Mouse (Mus musculus): ENCODE measurements at regions not wholly inside any gene's neighbourhood (a gene's known extent, or its start where the extent isn't known, plus 50 kb on each side); places are given as distances from the start of the nearest gene placed in this dataset.

- Histone ChIP-seq H3K4me3 (no peak overlapping the region), H3K4me1 (replicated peaks) (peaks cover 10% of the 10 kb centered on the region; the same call in 1 of the 2 replicates), H3K36me3 (no peaks in the 10 kb centered on the region), H3K27me3 (no peaks in the 10 kb centered on the region), H3K4me2 (no peak overlapping the region), H3K9me3 (no peaks in the 10 kb centered on the region), H3K9ac (no peak overlapping the region), H3K27ac (replicated peaks) (0 out of 2 replicates have a peak overlapping the region, but pooled peaks have one; percentile 55)
- WGBS, result 75% methylated on average over 11 of the region's 11 CpGs
- no peak for ATAC-seq (ENCODE audit: low FRiP score, low read depth)
These were observed 102.3 kb upstream of the Lhx1 start for GRCm38 (mm10) chr11:84627685-84628084.

GRCm38 (mm10) chr11:84627259-84627658 is 101.9 kb upstream of the Lhx1 start:
- H3K4me1 ChIP-seq (replicated peaks), result peaks cover 10% of the 10 kb centered on the region; the same call in 1 of the 2 replicates
- WGBS, result 64% methylated on average over 2 of the region's 2 CpGs
- ATAC-seq (ENCODE audit: low FRiP score, low read depth), result no peak
- H3K27me3 ChIP-seq, result no peaks in the 10 kb centered on the region
- 0 out of 2 replicates have a peak overlapping the region, but pooled peaks have one; percentile 55 for H3K27ac ChIP-seq (replicated peaks)
- H3K4me2 ChIP-seq, result no peak overlapping the region
- H3K4me3 ChIP-seq, result no peak overlapping the region
- H3K9ac ChIP-seq, result no peak overlapping the region
- H3K36me3 ChIP-seq, result no peaks in the 10 kb centered on the region
- no peaks in the 10 kb centered on the region for H3K9me3 ChIP-seq

GRCm38 (mm10) chr11:84624100-84624499 is 98.8 kb upstream of the Lhx1 start:
- no peaks in the 10 kb centered on the region for H3K36me3 ChIP-seq
- WGBS, result 31% methylated on average over 5 of the region's 5 CpGs
- no peaks in the 10 kb centered on the region for H3K9me3 ChIP-seq
- no peak overlapping the region for H3K4me2 ChIP-seq
- H3K27me3 ChIP-seq, result no peaks in the 10 kb centered on the region
- H3K27ac ChIP-seq (replicated peaks), result no peak overlapping the region
- H3K9ac ChIP-seq, result no peak overlapping the region
- peaks cover 10% of the 10 kb centered on the region; the same call in 1 of the 2 replicates for H3K4me1 ChIP-seq (replicated peaks)
- ATAC-seq (ENCODE audit: low FRiP score, low read depth), result no peak
- no peak overlapping the region for H3K4me3 ChIP-seq

- H3K4me1 ChIP-seq (replicated peaks), result no peaks in the 10 kb centered on the region
- no peak overlapping the region for H3K4me3 ChIP-seq
- ATAC-seq (ENCODE audit: low FRiP score, low read depth), result no peak
- H3K9me3 ChIP-seq, result no peaks in the 10 kb centered on the region
- no peaks in the 10 kb centered on the region for H3K27me3 ChIP-seq
- no peak overlapping the region for H3K4me2 ChIP-seq
- H3K27ac ChIP-seq (replicated peaks), result no peak overlapping the region
- no peak overlapping the region for H3K9ac ChIP-seq
- H3K36me3 ChIP-seq, result no peaks in the 10 kb centered on the region
- WGBS, result 88% methylated on average over 4 of the region's 4 CpGs
These were observed 94.4 kb upstream of the Lhx1 start for GRCm38 (mm10) chr11:84619713-84620112.

- no peaks in the 10 kb centered on the region for H3K36me3 ChIP-seq
- H3K9ac ChIP-seq, result no peak overlapping the region
- no peaks in the 10 kb centered on the region for H3K27me3 ChIP-seq
- 95% methylated on average over 3 of the region's 3 CpGs for WGBS
- no peak for ATAC-seq (ENCODE audit: low FRiP score, low read depth)
- H3K27ac ChIP-seq (replicated peaks), result no peak overlapping the region
- H3K4me3 ChIP-seq, result no peak overlapping the region
- H3K4me2 ChIP-seq, result no peak overlapping the region
- no peaks in the 10 kb centered on the region for H3K4me1 ChIP-seq (replicated peaks)
- H3K9me3 ChIP-seq, result no peaks in the 10 kb centered on the region
These were observed 93.2 kb upstream of the Lhx1 start for GRCm38 (mm10) chr11:84618576-84618975.

GRCm38 (mm10) chr11:84612982-84613720 is 87.8 kb upstream of the Lhx1 start:
- no peaks in the 10 kb centered on the region for H3K9me3 ChIP-seq
- peaks cover 3% of the 10 kb centered on the region for H3K4me1 ChIP-seq (replicated peaks)
- H3K36me3 ChIP-seq, result no peaks in the 10 kb centered on the region
- H3K4me3 ChIP-seq, result no peak overlapping the region
- 77% methylated on average over 9 of the region's 9 CpGs for WGBS
- no peak overlapping the region for H3K9ac ChIP-seq
- H3K4me2 ChIP-seq, result no peak overlapping the region
- ATAC-seq (ENCODE audit: low FRiP score, low read depth), result no peak
- H3K27ac ChIP-seq (replicated peaks), result no peak overlapping the region
- H3K27me3 ChIP-seq, result peaks cover 3% of the 10 kb centered on the region; the same call in 1 of the 2 replicates

- no peaks in the 10 kb centered on the region for H3K36me3 ChIP-seq
- H3K4me1 ChIP-seq (replicated peaks), result peaks cover 3% of the 10 kb centered on the region
- no peaks in the 10 kb centered on the region for H3K9me3 ChIP-seq
- no peak overlapping the region for H3K4me3 ChIP-seq
- no peak overlapping the region for H3K4me2 ChIP-seq
- 60% methylated on average over 4 of the region's 4 CpGs for WGBS
- no peak overlapping the region for H3K27ac ChIP-seq (replicated peaks)
- no peak for ATAC-seq (ENCODE audit: low FRiP score, low read depth)
- H3K27me3 ChIP-seq, result peaks cover 3% of the 10 kb centered on the region; the same call in 1 of the 2 replicates
- H3K9ac ChIP-seq, result no peak overlapping the region
These were observed 86.2 kb upstream of the Lhx1 start for GRCm38 (mm10) chr11:84611625-84611879.

- H3K4me1 ChIP-seq (replicated peaks), result peaks cover 3% of the 10 kb centered on the region
- no peak overlapping the region for H3K4me3 ChIP-seq
- no peaks in the 10 kb centered on the region for H3K9me3 ChIP-seq
- H3K27ac ChIP-seq (replicated peaks), result peak overlapping the region; percentile 34; the same call in 1 of the 2 replicates
- H3K36me3 ChIP-seq, result no peaks in the 10 kb centered on the region
- no peak overlapping the region for H3K9ac ChIP-seq
- H3K27me3 ChIP-seq, result peaks cover 6% of the 10 kb centered on the region; the same call in 1 of the 2 replicates
- H3K4me2 ChIP-seq, result no peak overlapping the region
- WGBS, result 41% methylated on average over 7 of the region's 7 CpGs
- peak; percentile 48 for ATAC-seq (ENCODE audit: low FRiP score, low read depth)
These were observed 85.7 kb upstream of the Lhx1 start for GRCm38 (mm10) chr11:84610774-84611624.

- Histone ChIP-seq H3K4me2 (no peak overlapping the region), H3K4me3 (no peak overlapping the region), H3K27ac (replicated peaks) (no peak overlapping the region), H3K27me3 (peaks cover 6% of the 10 kb centered on the region; the same call in 1 of the 2 replicates), H3K9me3 (no peaks in the 10 kb centered on the region), H3K36me3 (no peaks in the 10 kb centered on the region), H3K4me1 (replicated peaks) (peaks cover 10% of the 10 kb centered on the region), H3K9ac (no peak overlapping the region)
- ATAC-seq (ENCODE audit: low FRiP score, low read depth), result no peak
- WGBS, result 15% methylated on average over 6 of the region's 6 CpGs
These were observed 79.4 kb upstream of the Lhx1 start for GRCm38 (mm10) chr11:84604781-84605180.

GRCm38 (mm10) chr11:84599267-84599841 is 74.0 kb upstream of the Lhx1 start:
- Histone ChIP-seq H3K4me2 (peak overlapping the region; percentile 40), H3K4me3 (no peak overlapping the region), H3K27ac (replicated peaks) (peak overlapping the region; percentile 42; the same call in 1 of the 2 replicates), H3K9me3 (no peaks in the 10 kb centered on the region), H3K9ac (no peak overlapping the region), H3K4me1 (replicated peaks) (peaks cover 13% of the 10 kb centered on the region), H3K36me3 (no peaks in the 10 kb centered on the region), H3K27me3 (no peaks in the 10 kb centered on the region)
- peak; percentile 78 for ATAC-seq (ENCODE audit: low FRiP score, low read depth)
- 32% methylated on average over 15 of the region's 15 CpGs for WGBS

GRCm38 (mm10) chr11:84597572-84598295 is 72.4 kb upstream of the Lhx1 start:
- no peaks in the 10 kb centered on the region for H3K9me3 ChIP-seq
- H3K36me3 ChIP-seq, result no peaks in the 10 kb centered on the region
- no peak overlapping the region for H3K4me2 ChIP-seq
- peaks cover 12% of the 10 kb centered on the region for H3K4me1 ChIP-seq (replicated peaks)
- WGBS, result 77% methylated on average over 9 of the region's 9 CpGs
- no peak overlapping the region for H3K9ac ChIP-seq
- no peak for ATAC-seq (ENCODE audit: low FRiP score, low read depth)
- H3K4me3 ChIP-seq, result no peak overlapping the region
- no peaks in the 10 kb centered on the region for H3K27me3 ChIP-seq
- no peak overlapping the region for H3K27ac ChIP-seq (replicated peaks)

Measured in hindbrain, embryonic 15.5 days (tissue).